Mouse (Mus musculus): Measurements from ENCODE around the gene G3bp2.
A peak's percentile ranks its signal among the peaks of the same experiment; 100 is the strongest.

G3bp2 gene

GRCm38 (mm10) chr5:92011756-92012155 is 71.8 kb downstream of the G3bp2 start:
- DNase-seq (ENCODE audit: low spot score), result no peak

DNA sequence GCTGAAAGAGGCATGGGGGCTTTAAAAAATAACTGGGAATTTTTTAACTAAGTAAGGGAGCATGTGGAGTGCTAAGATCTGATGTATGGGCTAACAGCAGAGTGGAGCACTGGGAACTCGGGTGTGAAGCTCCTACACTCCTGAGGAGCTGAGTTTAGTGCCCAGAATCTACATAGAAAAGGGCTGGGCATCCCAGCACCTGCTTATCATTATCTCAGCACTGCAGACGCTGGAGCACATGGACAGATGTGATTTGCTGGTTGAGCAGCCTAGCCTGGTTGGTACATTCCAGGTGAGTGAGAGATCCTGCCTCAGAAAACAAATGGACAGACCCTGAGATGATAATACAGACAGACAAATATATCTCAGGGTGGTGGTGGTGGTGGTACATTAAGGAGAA is 73.7 kb downstream of the G3bp2 start:
- DNase-seq (ENCODE audit: low spot score), result no peak

GRCm38 (mm10) chr5:92003011-92003410 is 80.5 kb downstream of the G3bp2 start:
- peak; percentile 43 for DNase-seq (ENCODE audit: low spot score)

Data from embryo, embryonic 10 days (tissue).